Mouse (Mus musculus): ENCODE results near the gene Cenpt. TPM values are rescaled to one million over a fixed set of nuclear protein-coding genes. Genes with fewer than 3 reads are reported as not detected.

Cenpt gene
- polyA plus RNA-seq, 1 experiment from 2014 or later, result 63.8 TPM

DNA sequence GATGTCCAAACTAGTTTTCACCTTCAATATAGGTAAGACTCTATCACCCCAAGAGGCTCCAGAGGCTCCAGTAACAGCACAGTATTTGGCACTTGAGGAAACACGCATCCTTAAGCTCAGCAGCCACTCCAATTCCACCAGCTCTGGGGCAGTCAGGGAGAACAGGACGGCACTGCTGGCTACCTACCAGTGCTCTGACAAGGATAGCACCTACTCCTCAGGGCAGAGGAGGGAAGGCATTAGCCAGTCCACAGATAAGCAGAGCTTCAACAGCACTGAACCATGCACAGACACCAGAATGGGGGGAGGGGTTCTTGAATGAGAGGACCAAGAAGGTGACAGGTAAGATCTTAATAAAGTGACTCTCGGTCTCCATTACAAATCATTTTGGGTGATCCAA is 33.4 kb downstream of the Cenpt start:
- H3K9ac ChIP-seq, result no peak overlapping the region
- peaks cover 11% of the 10 kb centered on the region; the same call in 1 of the 2 replicates for H3K4me1 ChIP-seq (replicated peaks)
- no peaks in the 10 kb centered on the region for H3K27me3 ChIP-seq
- H3K36me3 ChIP-seq, result peaks cover 57% of the 10 kb centered on the region
- no peak overlapping the region for H3K4me2 ChIP-seq
- no peak for ATAC-seq (ENCODE audit: low read depth)
- no peak overlapping the region for H3K4me3 ChIP-seq
- no peak overlapping the region for H3K27ac ChIP-seq (replicated peaks)
- 95% methylated on average over 3 of the region's 3 CpGs for WGBS
- H3K9me3 ChIP-seq, result no peaks in the 10 kb centered on the region

DNA sequence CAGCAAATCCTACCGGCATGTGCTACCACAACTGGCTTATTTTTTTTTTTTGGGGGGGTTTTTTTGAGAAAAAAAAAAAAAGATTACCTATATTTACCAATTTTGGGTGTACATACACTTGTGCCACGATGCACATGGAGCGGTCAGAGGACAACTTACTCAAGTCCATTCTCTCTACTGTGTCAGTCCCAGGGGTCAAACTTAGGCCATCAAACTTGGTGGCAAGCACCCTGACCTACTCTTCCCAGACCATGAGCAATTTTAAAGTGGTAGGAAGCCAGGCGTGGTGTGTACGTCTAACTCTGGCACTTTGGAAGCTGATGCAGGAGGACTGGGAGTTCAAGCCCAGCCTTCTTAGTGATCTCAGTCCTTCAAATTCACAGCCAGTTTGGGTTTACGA is 39.8 kb downstream of the Cenpt start:
- Histone ChIP-seq H3K9ac (no peak overlapping the region), H3K36me3 (peaks cover 28% of the 10 kb centered on the region), H3K4me3 (no peak overlapping the region), H3K9me3 (no peaks in the 10 kb centered on the region), H3K4me2 (no peak overlapping the region), H3K27me3 (no peaks in the 10 kb centered on the region), H3K27ac (replicated peaks) (no peak overlapping the region), H3K4me1 (replicated peaks) (peaks cover 18% of the 10 kb centered on the region)
- ATAC-seq (ENCODE audit: low read depth), result no peak
- WGBS, result 96% methylated on average over 6 of the region's 6 CpGs

GRCm38 (mm10) chr8:105812511-105812910 is 40.6 kb downstream of the Cenpt start:
- H3K27me3 ChIP-seq, result no peaks in the 10 kb centered on the region
- H3K36me3 ChIP-seq, result peaks cover 21% of the 10 kb centered on the region
- H3K9ac ChIP-seq, result no peak overlapping the region
- ATAC-seq (ENCODE audit: low read depth), result no peak
- H3K27ac ChIP-seq (replicated peaks), result no peak overlapping the region
- H3K4me3 ChIP-seq, result no peak overlapping the region
- no peaks in the 10 kb centered on the region for H3K9me3 ChIP-seq
- peaks cover 18% of the 10 kb centered on the region for H3K4me1 ChIP-seq (replicated peaks)
- H3K4me2 ChIP-seq, result no peak overlapping the region
- 94% methylated on average over 5 of the region's 5 CpGs for WGBS

- H3K4me1 ChIP-seq (replicated peaks), result peaks cover 18% of the 10 kb centered on the region
- ATAC-seq (ENCODE audit: low read depth), result no peak
- no peak overlapping the region for H3K4me3 ChIP-seq
- H3K9me3 ChIP-seq, result no peaks in the 10 kb centered on the region
- WGBS, result 85% methylated on average over 3 of the region's 3 CpGs
- H3K36me3 ChIP-seq, result peaks cover 21% of the 10 kb centered on the region
- H3K9ac ChIP-seq, result no peak overlapping the region
- H3K4me2 ChIP-seq, result no peak overlapping the region
- H3K27me3 ChIP-seq, result no peaks in the 10 kb centered on the region
- H3K27ac ChIP-seq (replicated peaks), result no peak overlapping the region
Observed at GRCm38 (mm10) chr8:105811543-105811942, 41.5 kb downstream of the Cenpt start.

GRCm38 (mm10) chr8:105811061-105811460 is 42.0 kb downstream of the Cenpt start:
- Histone ChIP-seq H3K4me2 (no peak overlapping the region), H3K9me3 (no peaks in the 10 kb centered on the region), H3K27ac (replicated peaks) (no peak overlapping the region), H3K4me1 (replicated peaks) (peaks cover 18% of the 10 kb centered on the region), H3K36me3 (peaks cover 21% of the 10 kb centered on the region), H3K9ac (no peak overlapping the region), H3K4me3 (no peak overlapping the region), H3K27me3 (no peaks in the 10 kb centered on the region)
- no peak for ATAC-seq (ENCODE audit: low read depth)
- 80% methylated on average over 10 of the region's 10 CpGs for WGBS

DNA sequence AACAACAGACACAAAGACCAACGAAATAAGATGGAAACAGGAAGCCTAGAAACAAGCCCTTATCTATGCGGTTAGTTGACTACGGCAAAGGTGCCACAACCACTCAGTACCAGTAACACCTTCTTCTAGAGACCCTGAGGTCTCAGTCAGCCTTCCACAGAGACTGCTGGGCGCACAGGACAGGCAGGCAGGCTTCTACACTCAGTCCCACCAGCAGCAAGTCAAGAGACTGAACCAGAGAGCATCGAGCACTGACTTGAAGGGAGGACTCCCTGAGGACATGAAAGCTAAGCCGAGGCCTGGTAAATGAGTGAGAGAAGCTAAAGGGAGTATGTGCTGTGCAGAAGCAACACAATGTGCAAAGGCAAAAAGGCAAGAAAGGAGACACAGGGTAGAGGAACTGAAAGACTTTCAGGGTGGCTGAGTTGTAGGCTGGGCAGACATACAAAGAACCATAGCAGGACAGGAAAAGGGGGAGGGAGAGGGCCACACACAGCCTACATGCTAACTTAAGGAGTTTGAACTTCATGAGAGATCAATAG is 42.8 kb downstream of the Cenpt start:
- Histone ChIP-seq H3K4me2 (no peak overlapping the region), H3K4me1 (replicated peaks) (peaks cover 22% of the 10 kb centered on the region), H3K27me3 (no peaks in the 10 kb centered on the region), H3K9ac (no peak overlapping the region), H3K9me3 (no peaks in the 10 kb centered on the region), H3K36me3 (peaks cover 23% of the 10 kb centered on the region), H3K27ac (replicated peaks) (0 out of 2 replicates have a peak overlapping the region, but pooled peaks have one; percentile 38), H3K4me3 (no peak overlapping the region)
- ATAC-seq (ENCODE audit: low read depth), result no peak
- WGBS, result 90% methylated on average over 6 of the region's 6 CpGs

DNA sequence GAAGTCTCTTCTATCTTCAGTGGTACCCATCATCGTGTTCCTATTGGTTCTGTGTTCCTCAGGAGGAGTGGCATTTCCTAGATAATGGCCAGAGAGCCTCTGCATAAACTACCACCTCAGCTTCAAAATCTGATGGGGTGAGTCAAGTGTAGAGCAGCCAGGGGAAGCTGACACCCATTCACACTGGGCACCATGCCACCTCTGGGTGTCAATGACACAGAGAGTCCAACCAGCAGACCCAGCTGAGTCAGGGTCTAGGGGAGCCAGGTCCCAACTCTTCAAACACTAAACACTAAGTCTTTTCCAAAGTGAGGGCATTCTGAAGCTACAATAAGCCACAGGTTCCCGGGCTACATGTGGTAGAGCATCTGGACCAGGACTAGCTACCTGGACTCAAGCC is 44.6 kb downstream of the Cenpt start:
- Histone ChIP-seq H3K9ac (no peak overlapping the region), H3K9me3 (no peaks in the 10 kb centered on the region), H3K4me2 (no peak overlapping the region), H3K4me1 (replicated peaks) (peaks cover 22% of the 10 kb centered on the region), H3K4me3 (no peak overlapping the region), H3K27me3 (no peaks in the 10 kb centered on the region), H3K36me3 (peaks cover 38% of the 10 kb centered on the region), H3K27ac (replicated peaks) (no peak overlapping the region)
- 96% methylated on average over 2 of the region's 2 CpGs for WGBS
- ATAC-seq (ENCODE audit: low read depth), result no peak

DNA sequence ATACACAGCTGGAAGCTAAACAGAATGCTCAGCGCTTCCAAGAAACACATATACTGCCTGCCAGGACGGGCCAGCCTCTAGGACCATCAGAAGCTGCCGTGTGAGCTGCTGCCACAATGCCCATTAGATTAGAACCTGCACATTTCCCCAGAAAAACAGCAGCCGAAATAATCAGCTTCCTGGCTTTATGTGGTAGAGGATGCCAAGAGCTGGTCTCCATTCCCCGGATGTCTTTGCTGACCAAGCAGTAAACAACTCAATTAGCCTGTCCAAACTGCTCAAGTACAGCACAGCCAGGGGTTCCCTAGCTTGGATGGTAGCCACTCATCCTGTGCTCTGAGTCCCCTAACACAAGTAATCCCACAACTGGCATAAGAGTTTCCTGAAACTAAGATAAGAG is 45.3 kb downstream of the Cenpt start:
- H3K27me3 ChIP-seq, result no peaks in the 10 kb centered on the region
- ATAC-seq (ENCODE audit: low read depth), result no peak
- no peak overlapping the region for H3K27ac ChIP-seq (replicated peaks)
- H3K36me3 ChIP-seq, result peaks cover 38% of the 10 kb centered on the region
- H3K4me3 ChIP-seq, result no peak overlapping the region
- H3K4me1 ChIP-seq (replicated peaks), result peaks cover 22% of the 10 kb centered on the region
- no peaks in the 10 kb centered on the region for H3K9me3 ChIP-seq
- no peak overlapping the region for H3K9ac ChIP-seq
- H3K4me2 ChIP-seq, result no peak overlapping the region
- 89% methylated on average over 5 of the region's 5 CpGs for WGBS

- peaks cover 23% of the 10 kb centered on the region for H3K36me3 ChIP-seq
- no peak overlapping the region for H3K9ac ChIP-seq
- H3K9me3 ChIP-seq, result no peaks in the 10 kb centered on the region
- H3K4me1 ChIP-seq (replicated peaks), result peaks cover 12% of the 10 kb centered on the region
- peak overlapping the region; percentile 23; the same call in 1 of the 2 replicates for H3K27ac ChIP-seq (replicated peaks)
- WGBS, result 86% methylated on average over 1 of the region's 1 CpGs
- no peak overlapping the region for H3K4me3 ChIP-seq
- ATAC-seq (ENCODE audit: low read depth), result no peak
- H3K4me2 ChIP-seq, result no peak overlapping the region
- no peaks in the 10 kb centered on the region for H3K27me3 ChIP-seq
Observed at GRCm38 (mm10) chr8:105805964-105806363, 47.1 kb downstream of the Cenpt start.

- Histone ChIP-seq H3K27me3 (no peaks in the 10 kb centered on the region), H3K27ac (replicated peaks) (peak overlapping the region; percentile 23; the same call in 1 of the 2 replicates), H3K9me3 (no peaks in the 10 kb centered on the region), H3K36me3 (peaks cover 19% of the 10 kb centered on the region), H3K4me3 (no peak overlapping the region), H3K4me2 (no peak overlapping the region), H3K9ac (no peak overlapping the region), H3K4me1 (replicated peaks) (peaks cover 6% of the 10 kb centered on the region; the same call in 1 of the 2 replicates)
- 75% methylated on average over 3 of the region's 3 CpGs for WGBS
- ATAC-seq (ENCODE audit: low read depth), result no peak
Observed at GRCm38 (mm10) chr8:105805346-105805745, 47.7 kb downstream of the Cenpt start.

DNA sequence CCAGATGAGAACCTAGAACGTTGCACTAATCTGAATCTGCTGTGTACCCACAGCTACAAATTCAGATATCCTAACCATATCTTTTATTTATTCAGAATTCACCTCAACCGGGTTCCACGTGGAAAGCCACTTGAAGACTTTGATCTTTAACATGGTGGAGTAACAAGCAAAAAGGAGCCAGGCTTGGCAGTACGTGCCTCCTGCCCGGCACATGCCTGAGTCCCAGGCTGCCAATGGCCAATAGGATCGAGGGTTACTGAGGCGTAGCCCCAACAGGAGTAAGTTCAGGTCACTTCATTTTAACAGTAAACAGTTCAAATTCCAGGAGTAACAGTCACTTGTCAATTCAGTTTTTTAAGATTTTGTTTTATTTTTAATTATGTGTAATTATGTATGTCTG is 48.3 kb downstream of the Cenpt start:
- H3K4me1 ChIP-seq (replicated peaks), result peaks cover 4% of the 10 kb centered on the region; the same call in 1 of the 2 replicates
- H3K4me3 ChIP-seq, result no peak overlapping the region
- peaks cover 17% of the 10 kb centered on the region for H3K36me3 ChIP-seq
- ATAC-seq (ENCODE audit: low read depth), result no peak
- no peak overlapping the region for H3K9ac ChIP-seq
- no peaks in the 10 kb centered on the region for H3K27me3 ChIP-seq
- H3K9me3 ChIP-seq, result no peaks in the 10 kb centered on the region
- no peak overlapping the region for H3K27ac ChIP-seq (replicated peaks)
- no peak overlapping the region for H3K4me2 ChIP-seq
- WGBS, result 92% methylated on average over 7 of the region's 7 CpGs

DNA sequence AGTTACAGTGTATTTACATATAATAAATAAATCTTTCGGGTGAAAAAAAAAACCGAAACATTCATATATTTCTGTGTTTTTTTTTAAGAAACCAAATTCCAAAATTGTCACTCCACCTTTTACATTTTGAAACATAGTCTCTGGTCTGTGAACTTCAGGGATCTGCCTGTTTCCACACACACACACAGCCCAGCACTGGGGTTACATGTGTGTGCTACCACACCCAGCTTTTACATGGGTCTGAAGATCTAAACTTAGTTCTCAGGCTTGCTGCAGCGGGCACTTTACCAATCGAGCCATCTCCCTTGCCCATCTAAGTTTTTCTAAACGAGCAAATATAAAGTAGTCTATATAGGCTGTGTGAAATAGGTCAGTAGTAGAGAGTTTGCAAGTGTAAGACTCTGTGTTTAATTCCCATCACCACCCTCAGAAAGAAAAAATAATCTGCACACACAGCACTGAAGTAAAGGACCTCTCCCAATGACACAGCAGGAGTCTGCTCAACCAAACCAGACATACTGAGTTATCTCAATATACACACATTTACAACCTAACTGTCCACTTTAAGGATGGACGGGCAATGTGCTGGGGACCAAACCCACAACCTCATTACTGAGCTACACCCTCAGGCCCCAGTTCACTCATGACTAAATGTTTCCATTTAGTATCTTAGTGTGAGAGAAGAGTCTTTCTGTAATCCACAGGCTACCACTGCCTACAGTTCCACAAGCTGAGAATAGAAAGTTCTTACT is 51.7 kb downstream of the Cenpt start:
- no peak overlapping the region for H3K27ac ChIP-seq (replicated peaks)
- no peak for ATAC-seq (ENCODE audit: low read depth)
- peaks cover 14% of the 10 kb centered on the region for H3K4me1 ChIP-seq (replicated peaks)
- H3K27me3 ChIP-seq, result no peaks in the 10 kb centered on the region
- H3K9ac ChIP-seq, result no peak overlapping the region
- WGBS, result 88% methylated on average over 6 of the region's 6 CpGs
- H3K4me3 ChIP-seq, result no peak overlapping the region
- H3K4me2 ChIP-seq, result no peak overlapping the region
- no peaks in the 10 kb centered on the region for H3K9me3 ChIP-seq
- peaks cover 17% of the 10 kb centered on the region for H3K36me3 ChIP-seq
